Mouse (Mus musculus) CD4-positive, CD25-positive, alpha-beta regulatory T cell, adult 2 months (primary cell): ENCODE results near the gene T2.
"Not testable (repeated sequence)": the region's sequence is repeated elsewhere in the genome, so short reads cannot be mapped to it uniquely, and the experiment has no call there.

Experiments
- DNase-seq: peaks from one replicate; pipeline ENCODE4 v3.0.0-alpha.2; 2012; ENCODE audit warnings: low read depth, low spot score

Gene T2

DNA sequence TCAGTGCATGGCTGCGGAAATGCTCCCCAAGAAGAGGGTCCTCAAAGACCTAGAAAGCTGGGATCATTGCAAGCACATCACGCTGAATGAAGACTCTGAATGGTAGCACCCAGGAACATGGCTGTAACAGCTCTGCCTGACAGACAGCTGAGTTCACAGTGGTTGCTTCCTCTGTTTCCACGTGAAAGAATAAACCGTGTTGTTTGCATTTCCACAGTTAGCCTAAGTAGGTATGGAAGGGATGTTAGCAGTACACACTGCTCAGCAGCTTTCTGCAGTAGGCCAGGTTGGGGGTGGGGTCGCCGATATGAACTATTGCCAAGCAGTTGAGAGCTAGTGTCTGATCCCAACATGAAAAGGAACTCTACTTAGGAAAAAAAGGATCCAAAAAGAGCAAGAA is at the start of gene T2:
T2 (plus strand) TSS at position 301 of the 400 bp plus-strand sequence.
- DNase-seq, result no peak

DNA sequence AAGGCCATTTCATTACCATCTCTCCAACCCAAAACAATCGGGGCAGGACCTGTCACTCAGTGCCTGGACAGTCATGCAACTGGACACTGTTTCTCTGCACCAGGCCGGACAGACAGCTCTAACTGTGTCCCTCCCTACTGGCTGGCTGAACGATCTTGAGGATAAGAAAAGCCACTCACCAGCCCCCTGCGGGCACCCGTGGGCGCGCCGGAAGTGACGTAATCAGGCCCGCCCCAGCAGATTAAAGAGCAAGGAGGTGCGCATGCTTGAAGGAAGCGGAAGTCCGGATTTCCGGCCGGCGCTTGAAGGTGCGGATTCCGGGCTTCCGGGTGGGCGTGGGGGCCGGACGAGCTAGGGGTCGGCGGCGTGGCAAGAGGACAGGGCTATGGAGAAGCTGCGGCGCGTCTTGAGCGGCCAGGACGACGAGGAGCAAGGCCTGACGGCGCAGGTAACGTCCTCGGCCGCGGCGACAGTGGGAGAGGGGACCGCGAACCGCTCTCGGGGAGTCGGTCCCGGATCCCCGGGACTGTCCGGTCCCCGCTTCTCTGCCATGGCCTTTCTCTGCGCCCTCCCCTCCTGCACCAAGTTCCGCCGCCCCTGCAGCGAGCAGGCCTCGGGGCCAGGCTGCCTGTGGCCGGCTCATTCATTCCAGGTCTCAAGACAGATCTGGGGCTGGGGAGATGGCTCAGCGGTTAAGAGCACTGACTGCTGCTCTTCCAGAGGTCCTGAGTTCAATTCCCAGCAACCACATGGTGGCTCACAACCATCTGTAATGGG is 44.8 kb upstream of the T2 start, which contains the start of gene Sft2d1:
Sft2d1 (plus strand) TSS at position 265 of the 777 bp plus-strand sequence.
- DNase-seq, result peak; percentile 96

DNA sequence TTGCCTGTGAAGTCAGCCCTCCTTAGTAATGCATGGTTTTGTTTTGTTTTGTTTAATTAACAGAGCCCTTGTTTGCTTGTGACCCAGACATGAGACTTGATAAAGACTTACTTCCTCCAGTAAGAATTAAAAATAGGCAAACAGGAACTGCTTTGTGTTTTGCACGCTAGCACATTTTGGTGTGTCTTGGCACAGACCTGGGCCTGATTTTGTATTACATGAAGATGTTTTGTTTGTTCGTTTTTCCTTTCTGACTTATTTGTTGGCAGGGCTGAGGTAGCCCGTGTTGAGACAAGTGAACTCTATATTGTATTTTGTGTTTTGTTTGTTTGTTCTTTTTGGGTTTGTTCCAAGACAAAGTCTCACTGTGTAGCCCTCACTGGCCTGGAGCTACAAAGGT is 44.0 kb upstream of the T2 start:
- peak; percentile 21 for DNase-seq

DNA sequence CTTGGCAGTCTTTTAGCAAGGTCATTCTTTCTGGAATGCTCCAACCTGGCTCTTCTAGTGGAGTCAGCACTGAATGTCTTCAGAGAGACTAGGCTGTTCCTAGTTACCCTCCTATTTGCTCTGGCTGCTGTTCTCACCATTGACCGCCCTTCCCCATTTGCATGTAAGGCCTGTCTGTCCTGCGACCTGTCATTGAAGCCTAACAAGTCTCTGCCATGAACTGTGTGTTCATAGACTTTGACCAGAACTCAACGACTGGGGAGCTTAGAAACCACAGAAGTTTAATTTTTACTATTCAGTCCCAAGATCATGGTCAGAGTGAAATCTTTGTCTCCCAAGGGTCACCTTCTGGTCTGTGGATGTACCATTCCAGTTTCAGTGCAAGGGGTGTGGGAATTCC is 41.8 kb upstream of the T2 start:
- DNase-seq, result no peak

DNA sequence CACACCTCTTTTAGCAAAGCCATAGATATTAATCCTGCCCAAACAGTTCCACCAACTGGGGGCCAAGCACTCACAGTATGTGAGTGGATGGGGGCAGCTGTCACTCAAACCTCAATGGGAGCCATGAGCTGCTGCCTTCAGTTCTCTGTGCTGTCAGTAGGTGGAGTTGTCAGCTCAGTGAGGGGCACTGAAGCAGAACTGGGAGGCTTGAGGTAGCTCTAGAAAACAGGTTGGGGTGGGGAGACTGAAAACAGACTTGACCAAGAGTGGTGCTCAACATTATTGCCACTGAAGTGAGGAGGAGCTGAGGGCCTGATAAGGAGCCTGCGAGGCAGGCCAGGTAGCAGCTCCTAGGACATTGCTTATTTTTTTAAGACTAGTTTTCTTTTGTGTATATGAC is 39.5 kb upstream of the T2 start:
- peak; percentile 48 for DNase-seq

DNA sequence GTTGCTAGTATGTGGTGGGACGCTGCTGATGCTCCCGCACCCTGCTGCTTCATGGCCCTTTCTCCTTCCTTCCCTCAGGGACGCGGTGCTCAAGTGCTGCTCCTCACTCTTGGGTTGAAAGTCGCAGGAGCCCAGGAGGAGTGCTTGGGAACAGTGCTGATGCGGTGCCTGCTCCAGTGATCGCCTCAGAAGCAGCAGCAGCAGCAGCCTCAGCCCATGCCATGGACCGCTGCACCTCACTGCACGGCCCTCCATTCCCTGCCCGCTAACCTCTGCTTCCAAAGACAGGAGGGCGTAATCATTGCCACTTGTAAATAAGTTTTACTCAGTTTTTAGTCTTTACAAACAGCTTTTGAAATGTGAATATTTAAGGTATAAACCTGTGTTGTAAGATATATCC is 28.9 kb upstream of the T2 start:
- DNase-seq, result not testable (repeated sequence)

DNA sequence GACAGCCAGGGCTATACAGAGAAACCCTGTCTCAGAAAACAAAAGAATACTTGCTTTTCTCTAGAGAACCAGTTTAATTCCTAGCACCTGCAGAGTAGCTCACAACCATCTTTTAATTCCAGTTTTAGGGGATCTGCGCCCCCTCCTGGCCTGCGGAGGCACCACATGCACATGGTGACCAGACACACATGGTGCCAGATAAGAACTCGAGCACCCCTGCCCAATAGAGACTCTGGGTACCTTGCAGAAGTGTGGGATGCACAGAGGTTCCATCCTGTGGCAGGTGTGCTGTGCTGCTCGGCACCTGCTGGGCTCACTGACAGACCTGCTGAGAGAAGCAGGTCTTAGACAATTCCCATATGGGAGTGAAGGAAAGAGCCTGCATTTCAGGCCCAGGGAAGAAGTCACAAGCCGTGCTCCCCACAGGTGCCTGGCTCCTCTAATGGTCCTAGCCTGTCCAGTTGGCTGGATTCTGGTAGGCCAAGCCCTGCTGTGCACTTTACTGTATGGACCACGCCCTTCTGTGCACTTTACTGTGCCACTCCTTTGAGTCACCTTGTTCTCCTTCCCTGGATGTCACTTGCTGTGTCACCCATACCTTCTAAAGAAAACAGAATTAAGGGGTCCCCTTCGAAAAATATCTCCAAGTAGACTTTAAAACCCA is 27.1 kb upstream of the T2 start:
- DNase-seq, result peak; percentile 47

DNA sequence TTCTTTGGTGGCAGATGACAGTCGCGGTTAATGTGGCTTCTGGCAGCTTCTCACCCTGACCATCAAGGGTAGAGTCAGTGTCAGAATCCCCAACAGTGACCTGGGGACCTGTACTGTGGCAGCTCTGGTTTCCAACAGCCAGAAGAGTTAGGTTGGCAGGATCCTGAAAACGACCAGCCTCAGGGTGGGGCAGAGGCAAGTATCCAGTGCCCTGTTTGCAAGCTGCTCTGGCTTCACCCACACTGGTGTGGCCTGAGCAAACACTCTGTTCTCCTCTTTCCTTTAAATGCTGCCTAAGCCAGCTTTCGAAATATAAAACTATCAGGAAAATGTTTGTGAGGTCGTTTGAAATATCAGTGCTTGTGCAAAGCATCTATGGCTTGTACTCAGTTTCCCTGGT is 25.2 kb upstream of the T2 start:
- DNase-seq, result no peak

DNA sequence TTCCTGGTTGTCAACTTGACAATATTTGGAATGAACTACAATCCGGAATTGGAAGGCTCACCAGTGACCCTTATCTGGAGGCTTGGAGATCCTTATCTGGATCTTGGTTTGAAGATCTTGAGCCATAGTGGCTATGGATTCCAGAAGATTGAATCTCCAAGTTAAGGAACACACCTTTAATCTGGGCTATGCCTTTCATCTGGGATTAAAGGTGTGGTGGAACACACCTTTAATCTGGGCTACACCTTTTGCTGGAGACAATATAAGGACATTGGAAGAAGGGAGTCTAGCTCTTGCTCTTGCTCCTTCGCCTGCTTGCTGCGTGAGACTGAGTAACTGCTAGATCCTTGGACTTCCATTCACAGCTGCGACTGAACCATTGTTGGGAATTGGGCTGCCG is 18.6 kb upstream of the T2 start, which contains the start of gene Prr18:
Prr18 (plus strand) TSS at position 301 of the 400 bp plus-strand sequence.
- not testable (repeated sequence) for DNase-seq

DNA sequence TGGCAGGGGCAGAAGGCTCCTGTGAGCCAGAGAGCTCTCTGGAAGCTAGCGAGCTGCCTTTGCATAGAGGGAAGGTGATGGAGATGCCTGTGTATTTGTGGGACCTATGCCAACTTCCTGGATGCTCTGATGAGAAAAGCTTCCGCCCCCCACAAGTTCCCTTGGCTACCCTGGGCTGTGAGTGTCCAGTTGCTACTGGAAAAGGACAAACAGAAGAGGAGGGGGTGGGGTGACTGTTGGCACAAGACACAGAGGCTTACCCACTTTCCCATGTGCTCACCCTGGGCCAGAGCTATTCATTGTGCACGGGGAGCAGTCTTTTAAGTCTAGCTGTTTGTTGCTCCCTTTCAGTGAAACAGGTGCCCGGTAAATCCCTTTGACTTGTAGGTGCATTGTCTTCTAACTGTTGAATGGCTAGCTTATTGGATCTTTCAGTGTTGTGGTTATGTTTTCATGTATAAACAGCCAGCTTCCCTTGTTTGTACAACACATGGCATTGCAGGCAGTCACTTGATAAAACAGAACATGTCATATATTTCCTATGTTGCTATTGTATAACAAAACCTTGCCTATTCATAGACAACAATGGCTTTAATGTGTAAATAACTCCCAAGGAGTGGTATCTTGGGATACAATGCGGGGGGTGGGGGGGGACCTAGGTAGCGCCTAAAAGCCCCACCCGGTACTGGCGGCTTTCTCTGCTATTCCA is 16.0 kb upstream of the T2 start:
- DNase-seq, result no peak

DNA sequence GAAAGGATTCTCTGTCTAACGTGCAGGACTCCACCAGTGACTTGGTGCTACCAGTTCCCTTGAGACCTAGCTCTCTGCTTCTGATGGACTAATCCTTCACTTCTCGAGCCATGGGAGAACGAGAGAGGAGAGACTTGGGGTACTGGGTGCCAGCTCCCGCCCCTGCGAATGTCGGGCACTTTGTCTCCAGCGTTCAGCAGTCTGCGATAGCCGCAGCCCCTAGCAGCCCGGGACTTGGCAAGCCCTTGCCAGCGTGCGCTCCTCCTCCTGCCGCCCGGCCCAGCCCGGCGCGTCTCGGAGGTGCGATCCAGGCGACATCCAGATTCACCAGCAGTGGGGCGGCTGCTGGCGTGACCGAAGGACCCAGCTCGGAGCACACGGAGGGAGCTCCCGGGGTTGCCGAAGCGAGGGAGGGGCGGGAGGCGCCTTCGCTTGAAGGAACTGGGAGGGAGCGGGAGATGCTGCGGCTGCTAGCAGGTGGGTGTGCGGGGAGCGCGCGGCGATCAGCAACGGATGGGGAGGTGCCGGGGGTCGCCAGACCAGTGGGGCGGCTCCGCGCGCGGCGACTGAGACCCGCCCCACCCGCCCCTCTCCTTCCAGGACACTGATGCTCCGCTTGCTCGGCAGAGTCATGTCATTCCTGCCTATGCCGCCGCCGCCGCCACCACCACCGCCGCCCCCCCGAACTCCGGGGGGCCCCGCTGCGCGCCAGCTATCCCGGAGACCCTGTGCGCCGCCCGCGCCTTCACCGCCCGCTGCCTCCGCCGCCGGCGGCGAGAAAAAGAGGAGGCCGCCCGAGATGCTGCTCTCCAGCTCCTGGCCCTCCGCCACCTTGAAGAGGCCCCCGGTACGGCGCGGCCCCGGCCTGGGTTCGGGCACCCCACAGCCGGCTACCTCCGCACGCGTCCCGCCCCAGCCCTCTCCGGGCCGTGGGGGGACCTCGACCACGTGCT is 15.1 kb upstream of the T2 start:
- DNase-seq, result peak; percentile 45

DNA sequence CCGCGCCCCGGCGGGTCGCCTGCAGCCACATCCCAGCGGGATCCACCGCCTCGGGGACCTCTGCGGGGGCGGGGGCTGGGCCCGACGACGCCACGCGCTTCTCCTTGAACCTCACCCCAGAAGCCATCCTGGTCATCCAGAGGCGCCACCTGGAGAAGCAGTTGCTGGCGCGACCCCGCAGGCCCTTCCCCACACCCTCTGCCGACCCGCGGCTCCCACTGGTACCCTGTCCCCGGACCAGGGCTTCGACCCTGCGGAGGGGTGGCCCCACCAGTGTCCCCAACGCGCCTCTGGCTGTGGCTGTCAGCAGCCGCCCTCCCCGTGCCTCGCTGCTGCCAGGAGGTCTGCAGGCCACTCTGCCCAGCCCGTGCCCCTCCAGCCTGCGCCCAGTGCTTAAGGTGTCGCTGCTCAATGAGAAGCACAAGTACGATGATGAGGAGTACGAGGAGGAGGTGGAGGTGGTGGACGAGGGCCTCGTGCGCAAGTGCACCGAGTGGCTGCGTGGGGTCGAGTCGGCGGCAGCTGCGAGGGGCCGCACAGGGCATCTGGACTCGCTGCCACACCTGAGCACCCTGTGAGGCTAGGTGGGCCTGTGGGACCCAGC is 14.3 kb upstream of the T2 start:
- peak; percentile 20 for DNase-seq

DNA sequence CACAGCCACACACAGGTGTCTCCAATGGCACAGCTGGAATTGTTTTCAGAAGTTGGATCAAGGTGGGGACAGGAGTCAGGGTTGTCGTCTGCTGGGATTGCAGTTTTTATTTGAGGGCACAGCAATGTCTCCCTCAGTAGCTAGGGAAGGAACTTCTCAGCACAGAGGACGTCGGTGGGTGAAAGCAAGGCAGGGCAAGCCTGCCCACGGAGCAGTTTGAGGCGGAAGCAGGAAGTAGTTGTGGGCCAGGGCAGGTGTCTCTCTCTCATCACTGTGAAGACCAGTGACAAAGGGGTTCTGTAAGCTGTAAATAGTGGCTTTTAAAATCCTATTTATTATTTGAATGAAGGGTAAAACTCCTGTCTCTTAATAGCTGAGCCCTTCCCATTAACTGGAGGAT is 13.1 kb upstream of the T2 start:
- peak; percentile 57 for DNase-seq

DNA sequence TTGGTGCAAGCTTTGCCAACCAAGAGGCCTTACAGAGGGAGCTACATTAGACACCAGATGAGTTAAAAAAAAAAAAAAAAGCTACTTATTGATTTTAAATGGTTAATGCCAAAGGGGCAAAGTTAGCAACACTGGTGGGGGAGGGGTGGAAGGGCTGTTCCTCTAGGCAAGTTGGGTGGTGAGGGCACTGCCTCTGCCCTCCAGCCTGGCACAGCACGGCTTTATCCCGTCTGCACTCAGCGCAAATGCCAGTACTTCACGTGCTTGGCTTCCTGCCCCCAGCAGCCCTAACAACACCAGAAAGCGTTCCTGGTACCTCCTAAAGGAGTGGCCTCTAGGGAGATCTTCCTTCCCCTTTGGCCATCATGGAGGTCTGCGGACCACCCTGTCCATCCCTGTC is 12.4 kb upstream of the T2 start:
- no peak for DNase-seq

DNA sequence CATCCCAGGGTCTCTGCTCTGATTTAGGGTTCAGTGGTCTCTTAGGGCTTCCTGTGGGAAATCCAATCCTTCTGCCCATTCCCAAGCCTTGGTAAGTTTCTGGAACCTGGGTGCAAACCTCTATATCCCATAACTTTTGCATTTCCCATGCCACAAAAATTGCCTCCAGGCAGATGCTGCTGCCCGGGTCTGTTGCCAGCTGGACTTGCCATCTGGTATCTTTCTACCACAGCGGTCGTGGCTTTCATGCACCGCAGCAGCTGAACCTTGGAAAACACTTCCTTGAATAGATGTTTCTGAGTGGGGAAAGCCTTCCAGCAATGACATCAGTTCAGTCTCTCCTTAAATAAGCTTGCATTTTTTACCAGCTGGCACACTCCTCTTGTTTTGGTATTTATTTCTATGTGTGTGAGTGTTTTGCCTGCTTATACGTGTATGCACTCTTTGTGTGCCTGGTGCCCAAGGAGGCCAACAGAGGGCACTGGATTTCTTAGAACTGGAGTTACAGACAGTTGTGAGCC is 8.0 kb upstream of the T2 start:
- DNase-seq, result no peak

DNA sequence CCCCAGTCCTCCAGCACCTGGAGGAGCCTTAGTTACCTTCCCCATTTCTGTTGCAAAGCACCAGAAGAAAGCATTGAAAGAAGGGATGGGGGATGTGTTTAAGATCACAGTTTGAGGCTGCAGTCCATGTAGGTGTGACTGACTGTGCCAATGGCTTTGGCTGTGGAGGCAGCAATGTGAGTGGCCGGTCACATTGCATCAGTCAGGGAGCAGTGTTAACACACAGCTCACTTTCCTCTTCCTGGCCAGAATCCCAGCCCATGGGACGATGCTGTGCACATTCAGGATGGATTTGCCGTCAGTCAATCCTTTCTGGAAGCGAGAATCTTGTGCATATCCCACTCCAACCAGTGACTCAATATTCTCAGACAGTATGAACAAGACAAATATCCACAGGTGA is 6.9 kb upstream of the T2 start:
- no peak for DNase-seq

DNA sequence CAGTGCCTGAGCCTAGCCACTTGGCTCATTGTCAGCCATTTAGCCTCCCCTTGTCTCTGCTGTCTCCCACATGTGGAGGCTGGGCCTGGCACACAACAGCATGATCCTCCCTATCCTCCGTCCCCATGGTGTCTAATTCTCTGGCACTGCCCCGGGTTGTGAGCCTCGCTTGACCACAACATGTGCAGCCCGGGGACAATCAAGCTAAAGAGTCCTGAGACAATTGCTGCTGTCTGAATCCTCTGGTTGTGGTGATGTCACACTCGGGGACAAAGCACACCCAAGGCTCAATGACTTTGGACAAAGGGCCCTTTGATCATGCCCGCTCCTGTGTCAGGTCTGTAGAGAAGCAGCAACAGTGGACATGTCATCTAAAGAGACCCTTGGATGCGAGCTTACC is 4.7 kb upstream of the T2 start:
- DNase-seq, result no peak

DNA sequence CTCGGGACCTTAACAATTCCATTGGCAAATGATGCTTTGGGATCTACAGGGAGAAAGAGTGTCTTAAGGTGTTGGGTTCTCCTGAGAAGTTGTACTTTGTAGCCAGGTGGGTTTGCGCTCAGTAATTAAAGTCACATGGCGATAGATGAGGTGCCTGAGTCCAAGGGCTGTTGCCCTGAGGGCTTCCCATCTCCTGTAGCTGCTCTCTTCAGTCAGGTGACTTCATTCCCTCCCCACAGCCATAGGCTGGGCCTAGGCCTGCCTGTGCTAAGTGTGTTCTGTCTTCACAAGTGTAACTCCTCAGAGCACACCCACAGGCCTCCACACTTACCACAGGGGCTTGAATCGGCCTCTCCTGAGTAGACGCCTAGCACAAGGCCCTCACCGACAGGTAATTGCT is 1.7 kb downstream of the T2 start:
- no peak for DNase-seq

DNA sequence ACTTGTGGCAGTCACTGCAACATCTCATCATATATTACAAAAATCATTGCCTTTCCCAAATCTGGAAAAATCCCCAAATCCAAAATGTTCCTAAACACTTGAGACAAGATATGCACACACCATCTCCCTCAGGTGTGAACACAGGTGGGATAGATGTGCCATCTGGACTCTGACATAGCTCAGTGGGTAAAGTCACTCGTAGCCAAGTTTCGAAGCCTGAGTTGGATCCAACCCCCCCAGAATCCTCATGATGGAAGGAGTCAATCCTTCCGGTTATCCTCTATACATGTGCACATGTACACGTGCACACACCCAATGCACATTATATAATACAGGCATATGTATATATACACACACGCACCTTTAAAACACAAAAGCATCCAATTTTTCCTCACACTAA is 5.1 kb downstream of the T2 start:
- no peak for DNase-seq

DNA sequence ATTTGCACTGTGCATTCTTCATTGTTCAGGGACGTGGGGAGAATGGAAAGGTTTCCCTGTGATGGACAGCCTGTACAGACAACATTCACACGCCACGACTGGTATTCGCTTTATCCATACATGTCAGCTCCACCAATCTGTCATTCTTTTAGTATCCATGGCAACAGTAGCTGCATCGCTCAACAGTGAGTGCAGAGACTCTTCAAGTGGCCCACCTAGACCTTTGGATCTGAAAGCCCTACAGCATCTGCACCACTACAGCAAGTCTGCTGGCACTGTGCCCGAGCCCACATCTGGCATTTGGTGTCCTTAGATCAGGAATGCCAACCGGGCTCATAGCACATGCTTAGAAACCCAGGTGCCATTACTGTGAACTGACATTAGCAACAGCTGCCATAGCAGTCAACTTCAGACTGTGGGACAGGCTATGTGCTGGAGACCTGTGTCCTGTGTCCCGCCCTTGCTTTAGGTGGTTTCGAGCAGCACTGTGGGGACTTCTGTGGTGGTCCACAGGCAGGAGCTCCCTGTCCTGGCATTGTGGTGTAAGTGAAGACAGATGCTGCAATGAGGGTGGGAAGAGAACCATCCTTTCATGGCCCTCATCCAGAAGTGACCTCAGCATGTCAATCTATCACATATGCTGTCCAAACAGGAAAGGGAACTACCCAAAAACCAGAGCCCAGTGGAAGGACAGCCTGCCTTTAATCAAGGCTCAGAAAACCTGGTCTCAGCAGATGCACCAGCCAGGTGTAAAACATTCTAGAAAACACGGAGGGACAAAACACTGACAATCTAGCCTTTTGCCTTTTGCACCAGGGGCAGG is 5.7 kb downstream of the T2 start:
- DNase-seq, result no peak
